Mouse (Mus musculus) brain, embryonic 14.5 days (tissue): Measurements from ENCODE around the gene Mfsd4b5. TPM values are rescaled to one million over a fixed set of nuclear protein-coding genes. Genes with fewer than 3 reads are reported as not detected.

Experiments
- DNase-seq: peaks from one replicate; pipeline ENCODE4 v3.0.0-alpha.2; 2011; ENCODE audit warnings: low read depth
- CTCF ChIP-seq: fragments of 200-500 bp; IDR thresholded peaks from 2 replicates; pipeline ENCODE4 v1.5.1; 2012; ENCODE audit warnings: inconsistent platforms, mild to moderate bottlenecking, moderate library complexity, borderline replicate concordance; ENCODE audit not compliant: insufficient read depth, insufficient read length; ENCODE audit errors: extremely low read depth
- POLR2A ChIP-seq: fragments of 200-500 bp; IDR thresholded peaks from 2 replicates; pipeline ENCODE4 v1.6.1; 2012; ENCODE audit warnings: mild to moderate bottlenecking, inconsistent platforms, borderline replicate concordance; ENCODE audit not compliant: poor library complexity, insufficient read depth, insufficient read length, severe bottlenecking; ENCODE audit errors: extremely low read depth
- polyA plus RNA-seq: library from polyadenylated mRNA; depleted of rRNA; stranded (reverse); fragments of >200 nt; gene quantifications from 2 replicates; pipeline ENCODE4 v1.2.3, GENCODE M21; 2012; rRNA removed

Gene Mfsd4b5
- 0.05 and 0.08 TPM in 2 replicates for polyA plus RNA-seq

GRCm38 (mm10) chr10:39986466-39986865 is at the start of gene Mfsd4b5:
Gene Mfsd4b5, minus strand, starts transcription at chr10:39986646.
- TF ChIP-seq POLR2A: no peak
- no peak for TF ChIP-seq CTCF
- no peak for DNase-seq

DNA sequence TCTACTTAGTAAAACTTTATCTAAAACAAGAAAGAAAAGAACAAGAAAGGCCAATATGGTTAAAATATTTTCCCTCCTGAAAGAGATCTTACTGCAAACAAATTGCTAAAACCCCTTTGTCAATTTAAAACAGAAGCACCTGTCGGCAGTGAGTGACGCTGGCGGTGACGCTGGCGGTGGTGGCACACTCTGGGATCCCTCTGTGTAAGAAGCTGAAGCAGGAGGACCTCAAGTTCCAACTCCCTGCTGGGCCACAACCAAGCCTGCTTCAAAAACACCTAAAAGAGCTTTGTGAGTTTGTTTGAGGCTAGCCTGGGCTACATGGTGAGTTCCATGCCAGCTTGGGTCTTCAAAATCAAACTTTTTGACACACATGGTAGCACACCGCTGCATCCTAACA is 48.5 kb upstream of the Mfsd4b5 start:
- no peak for TF ChIP-seq CTCF
- no peak for TF ChIP-seq POLR2A
- no peak for DNase-seq

- no peak for TF ChIP-seq POLR2A
- no peak for TF ChIP-seq CTCF
- DNase-seq: no peak
Observed at GRCm38 (mm10) chr10:40032897-40033296, 46.5 kb upstream of the Mfsd4b5 start.

GRCm38 (mm10) chr10:40030716-40031115 is 44.3 kb upstream of the Mfsd4b5 start:
- TF ChIP-seq CTCF (no peak), POLR2A (no peak)

DNA sequence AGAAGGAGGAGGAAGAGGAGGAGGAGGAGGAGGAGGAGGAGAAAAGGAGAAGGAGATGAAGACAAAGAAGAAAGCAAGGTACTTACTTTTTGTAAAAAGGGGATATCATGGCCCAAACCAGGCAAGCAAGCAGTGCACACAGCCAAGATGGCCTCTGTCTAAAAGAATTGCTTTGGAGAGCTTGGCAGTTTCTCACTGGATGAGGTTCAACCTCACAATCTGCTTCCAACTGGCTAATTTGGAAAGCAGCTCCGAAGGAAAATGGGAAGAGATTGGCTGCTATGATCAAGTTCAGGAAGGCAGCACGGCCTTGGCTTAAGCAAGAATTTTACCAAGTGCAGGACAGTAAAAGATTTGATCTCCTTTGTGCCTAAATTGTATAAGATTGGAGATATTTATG is 43.2 kb upstream of the Mfsd4b5 start:
- peak; percentile 30 for DNase-seq
- TF ChIP-seq CTCF (no peak), POLR2A (no peak)

More at GRCm38 (mm10) chr10:40030716-40031115, 44.3 kb upstream of the Mfsd4b5 start:
- no peak for DNase-seq

- DNase-seq: no peak
- TF ChIP-seq POLR2A: no peak
- no peak for TF ChIP-seq CTCF
Observed at GRCm38 (mm10) chr10:40028091-40028490, 41.6 kb upstream of the Mfsd4b5 start.

GRCm38 (mm10) chr10:40026546-40026945 is 40.1 kb upstream of the Mfsd4b5 start:
- TF ChIP-seq CTCF (no peak), POLR2A (no peak)

GRCm38 (mm10) chr10:40025560-40025959 is 39.1 kb upstream of the Mfsd4b5 start:
- no peak for DNase-seq

More at GRCm38 (mm10) chr10:40026546-40026945, 40.1 kb upstream of the Mfsd4b5 start:
- DNase-seq: no peak

GRCm38 (mm10) chr10:40024554-40025428 is 38.3 kb upstream of the Mfsd4b5 start, which contains the start of gene Mfsd4b1:
Gene Mfsd4b1, minus strand, starts transcription at chr10:40025268.
- TF ChIP-seq CTCF (peak; percentile 10; the same call in 1 of the 2 replicates), POLR2A (no peak)
- DNase-seq: peak; percentile 97

More at GRCm38 (mm10) chr10:40025560-40025959, 39.1 kb upstream of the Mfsd4b5 start:
- TF ChIP-seq POLR2A (no peak), CTCF (no peak)

GRCm38 (mm10) chr10:40020401-40020800 is 34.0 kb upstream of the Mfsd4b5 start:
- DNase-seq: no peak
- TF ChIP-seq POLR2A: no peak
- TF ChIP-seq CTCF: no peak

GRCm38 (mm10) chr10:40019492-40019891 is 33.0 kb upstream of the Mfsd4b5 start:
- no peak for TF ChIP-seq CTCF
- TF ChIP-seq POLR2A: no peak
- no peak for DNase-seq
